Mouse (Mus musculus) c-Kit-positive CD71-negative TER-119-negative erythroid progenitor cells, embryonic 14.5 days (primary cell): ENCODE results near the gene Dusp11.
"Not testable (repeated sequence)": the region's sequence is repeated elsewhere in the genome, so short reads cannot be mapped to it uniquely, and the experiment has no call there.

Experiments
- DNase-seq: peaks from one replicate; pipeline ENCODE4 v3.0.0-alpha.2; 2013; ENCODE audit warnings: low read depth

The Dusp11 gene

GRCm38 (mm10) chr6:85935646-85936045 is 25.8 kb downstream of the Dusp11 start:
- DNase-seq: peak; percentile 10

- DNase-seq: no peak
Observed at GRCm38 (mm10) chr6:85934047-85934446, 27.4 kb downstream of the Dusp11 start.

GRCm38 (mm10) chr6:85929312-85929711 is 32.2 kb downstream of the Dusp11 start:
- DNase-seq: no peak

- DNase-seq: no peak
Observed at GRCm38 (mm10) chr6:85927476-85928464, 33.7 kb downstream of the Dusp11 start.

- DNase-seq: no peak
Observed at GRCm38 (mm10) chr6:85926709-85927108, 34.8 kb downstream of the Dusp11 start.

- no peak for DNase-seq
Observed at GRCm38 (mm10) chr6:85923643-85924042, 37.8 kb downstream of the Dusp11 start.

GRCm38 (mm10) chr6:85919401-85919800 is 42.1 kb downstream of the Dusp11 start:
- no peak for DNase-seq

- not testable (repeated sequence) for DNase-seq
Observed at GRCm38 (mm10) chr6:85918341-85918740, 43.1 kb downstream of the Dusp11 start.

- DNase-seq: no peak
Observed at GRCm38 (mm10) chr6:85916596-85916995, 44.9 kb downstream of the Dusp11 start.

- peak; percentile 73 for DNase-seq
Observed at GRCm38 (mm10) chr6:85915539-85916513, 45.6 kb downstream of the Dusp11 start, which contains the start of gene Nat8f1. Gene Nat8f1, minus strand, starts transcription at chr6:85915687.

GRCm38 (mm10) chr6:85915141-85915538 is 46.3 kb downstream of the Dusp11 start:
- DNase-seq: no peak

GRCm38 (mm10) chr6:85911587-85911986 is 49.9 kb downstream of the Dusp11 start, which contains the start of gene Tprkb:
Gene Tprkb, plus strand, starts transcription at chr6:85911865.
- no peak for DNase-seq

- no peak for DNase-seq
Observed at GRCm38 (mm10) chr6:85909704-85910103, 51.8 kb downstream of the Dusp11 start.

- no peak for DNase-seq
Observed at GRCm38 (mm10) chr6:85908341-85908740, 53.1 kb downstream of the Dusp11 start.

- not testable (repeated sequence) for DNase-seq
Observed at GRCm38 (mm10) chr6:85906911-85907351, 54.5 kb downstream of the Dusp11 start.

GRCm38 (mm10) chr6:85904642-85905061 is 56.8 kb downstream of the Dusp11 start, which contains the start of gene Nat8f4:
Gene Nat8f4, minus strand, starts transcription at chr6:85904884.
- peak; percentile 22 for DNase-seq

- DNase-seq: no peak
Observed at GRCm38 (mm10) chr6:85902303-85902702, 59.2 kb downstream of the Dusp11 start.

- DNase-seq: not testable (repeated sequence)
Observed at GRCm38 (mm10) chr6:85898596-85899475, 62.6 kb downstream of the Dusp11 start.

- DNase-seq: not testable (repeated sequence)
Observed at GRCm38 (mm10) chr6:85895061-85895648, 66.3 kb downstream of the Dusp11 start.
